Mouse (Mus musculus): ENCODE results near the gene F10. TPM values are rescaled to one million over a fixed set of nuclear protein-coding genes. Genes with fewer than 3 reads are reported as not detected.

Gene F10
- polyA plus RNA-seq, 1 experiment from 2014 or later: 0.61 TPM

DNA sequence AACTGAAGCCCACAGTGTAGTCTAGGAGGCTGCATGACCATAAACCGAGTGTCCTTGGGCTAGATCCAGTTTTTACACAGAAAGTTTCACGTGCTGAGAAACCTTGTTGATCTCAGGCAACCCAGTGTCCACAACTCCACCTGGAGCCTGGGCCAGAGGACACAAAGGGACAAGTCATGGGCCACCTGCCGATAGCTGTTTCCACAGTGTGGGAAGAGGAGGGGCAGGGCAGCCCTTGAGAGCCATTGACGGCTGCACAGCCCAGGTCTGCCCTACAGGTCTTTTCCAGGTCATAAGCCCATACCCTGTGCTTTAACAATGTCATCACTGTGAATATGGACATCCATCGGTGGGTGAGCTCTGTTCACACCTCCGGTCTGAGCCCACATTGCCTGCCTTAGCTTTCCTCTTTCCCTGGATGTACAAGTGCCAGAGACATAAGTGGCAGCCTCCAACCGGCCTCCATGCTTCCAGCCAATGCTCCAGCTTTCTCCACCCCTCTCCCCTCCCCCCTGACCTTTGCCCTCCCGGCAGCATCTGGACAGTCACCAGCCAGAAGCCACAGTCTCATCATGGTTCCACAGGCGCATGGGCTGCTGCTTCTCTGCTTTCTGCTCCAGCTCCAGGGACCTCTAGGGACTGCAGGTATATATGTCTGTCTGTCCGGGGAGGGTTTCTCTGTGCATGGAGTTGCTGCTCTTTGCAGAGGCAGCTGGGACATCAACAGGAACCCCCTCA, 11.5 kb upstream of the F10 start, which contains the start of gene F7:
TSS of gene F7 (plus strand) at position 548 of the 738 bp plus-strand sequence.
- Histone ChIP-seq H3K27me3 (no peaks in the 10 kb centered on the region), H3K4me1 (replicated peaks) (no peaks in the 10 kb centered on the region), H3K4me2 (no peak within 1 kb of the TSS), H3K9me3 (no peaks in the 10 kb centered on the region), H3K4me3 (no peak within 1 kb of the TSS), H3K36me3 (peaks cover 5% of the 10 kb centered on the region), H3K27ac (no peak within 1 kb of the TSS; the same call in 1 of the 2 replicates), H3K9ac (no peak within 1 kb of the TSS)
- no peak for ATAC-seq (ENCODE audit: low FRiP score)
- WGBS: 67% methylated on average over 10 of the region's 10 CpGs

GRCm38 (mm10) chr8:13027615-13028014, 9.5 kb upstream of the F10 start:
- H3K4me1 ChIP-seq (replicated peaks): no peaks in the 10 kb centered on the region
- WGBS: 91% methylated on average over 5 of the region's 5 CpGs
- no peak for ATAC-seq (ENCODE audit: low FRiP score)

DNA sequence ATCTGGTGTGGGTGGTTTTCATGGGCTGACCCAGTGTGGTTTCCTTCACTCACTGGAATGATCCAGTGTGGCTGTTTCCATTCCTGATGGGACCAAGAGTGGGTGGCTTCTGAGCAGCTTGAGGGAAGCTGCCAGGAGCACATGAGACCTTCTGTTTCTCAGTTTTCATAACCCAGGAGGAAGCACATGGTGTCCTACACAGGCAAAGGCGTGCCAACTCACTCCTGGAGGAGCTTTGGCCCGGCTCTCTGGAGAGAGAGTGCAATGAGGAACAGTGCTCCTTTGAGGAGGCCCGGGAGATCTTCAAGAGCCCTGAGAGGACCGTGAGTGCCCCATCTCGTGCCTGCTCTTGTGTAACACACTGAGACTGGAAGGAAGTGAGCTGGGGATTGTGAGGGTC, 8.6 kb upstream of the F10 start:
- Histone ChIP-seq H3K4me2 (no peak overlapping the region), H3K4me1 (replicated peaks) (no peaks in the 10 kb centered on the region), H3K36me3 (no peaks in the 10 kb centered on the region), H3K27me3 (no peaks in the 10 kb centered on the region), H3K4me3 (no peak overlapping the region), H3K9ac (no peak overlapping the region), H3K27ac (no peak overlapping the region), H3K9me3 (no peaks in the 10 kb centered on the region)
- ATAC-seq (ENCODE audit: low FRiP score): no peak
- 88% methylated on average over 5 of the region's 5 CpGs for WGBS

More at GRCm38 (mm10) chr8:13027615-13028014, 9.5 kb upstream of the F10 start:
- no peak overlapping the region for H3K27ac ChIP-seq
- no peaks in the 10 kb centered on the region for H3K27me3 ChIP-seq
- no peak overlapping the region for H3K9ac ChIP-seq
- H3K4me3 ChIP-seq: no peak overlapping the region
- no peaks in the 10 kb centered on the region for H3K9me3 ChIP-seq
- H3K36me3 ChIP-seq: no peaks in the 10 kb centered on the region
- H3K4me2 ChIP-seq: no peak overlapping the region

DNA sequence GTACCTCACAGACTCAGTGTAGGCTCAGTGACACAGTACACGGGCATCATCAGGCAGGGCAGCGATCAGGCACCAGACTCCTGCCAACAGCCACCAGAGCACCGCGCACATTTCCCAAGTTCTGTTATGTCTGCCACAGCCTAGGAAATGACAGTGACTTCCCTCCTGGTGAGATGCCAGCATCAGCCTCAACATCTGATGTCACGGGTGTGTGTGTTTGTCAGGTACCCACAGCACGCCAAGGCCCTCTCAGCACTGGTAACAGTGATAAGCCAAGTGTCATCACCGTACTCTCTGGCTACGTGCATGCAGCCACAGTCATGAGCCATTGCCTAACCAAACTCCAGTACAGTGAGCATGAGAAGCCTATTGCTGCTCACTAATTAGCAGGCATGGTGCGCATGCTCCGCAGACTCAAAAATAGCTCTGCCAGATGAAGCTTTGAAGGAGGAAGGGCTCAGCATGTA, 729 bp upstream of the F10 start:
- Histone ChIP-seq H3K9ac (no peak overlapping the region), H3K4me2 (no peak overlapping the region), H3K9me3 (no peaks in the 10 kb centered on the region), H3K4me3 (no peak overlapping the region), H3K27me3 (no peaks in the 10 kb centered on the region), H3K36me3 (no peaks in the 10 kb centered on the region), H3K27ac (no peak overlapping the region), H3K4me1 (replicated peaks) (0 out of 2 replicates have a peak, but pooled peaks cover 6% of the 10 kb centered on the region)
- no peak for ATAC-seq (ENCODE audit: low FRiP score)
- 89% methylated on average over 10 of the region's 10 CpGs for WGBS

- no peak for ATAC-seq (ENCODE audit: low FRiP score)
- 39% methylated on average over 5 of the region's 5 CpGs for WGBS
- no peak overlapping the region for H3K4me3 ChIP-seq
- H3K27ac ChIP-seq: no peak overlapping the region
- 0 out of 2 replicates have a peak, but pooled peaks cover 6% of the 10 kb centered on the region for H3K4me1 ChIP-seq (replicated peaks)
- H3K9ac ChIP-seq: no peak overlapping the region
- H3K36me3 ChIP-seq: no peaks in the 10 kb centered on the region
- no peaks in the 10 kb centered on the region for H3K27me3 ChIP-seq
- no peaks in the 10 kb centered on the region for H3K9me3 ChIP-seq
- H3K4me2 ChIP-seq: no peak overlapping the region
These were observed 461 bp downstream of the F10 start for GRCm38 (mm10) chr8:13037569-13037968.

DNA sequence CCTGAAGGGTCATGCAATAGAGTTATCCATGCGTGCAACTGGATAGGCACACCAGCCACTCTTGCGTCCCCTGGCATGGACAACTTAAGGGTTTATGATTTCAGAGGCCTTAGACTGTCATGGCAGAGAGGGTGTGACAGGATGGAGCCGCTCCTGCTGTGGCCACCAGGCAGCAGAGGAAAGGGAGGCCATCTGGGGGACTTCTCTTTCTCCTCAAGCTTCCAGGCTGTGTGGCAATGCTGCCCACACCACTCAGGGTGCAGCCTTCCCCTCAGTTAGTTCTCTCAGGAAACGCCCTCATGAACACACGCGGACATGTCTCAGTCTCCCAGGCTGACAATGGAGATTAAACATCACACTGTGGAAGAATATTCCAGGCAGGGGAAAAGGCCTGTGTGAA, 1.9 kb downstream of the F10 start:
- no peaks in the 10 kb centered on the region for H3K9me3 ChIP-seq
- H3K4me1 ChIP-seq (replicated peaks): 0 out of 2 replicates have a peak, but pooled peaks cover 6% of the 10 kb centered on the region
- no peak overlapping the region for H3K4me3 ChIP-seq
- H3K27ac ChIP-seq: no peak overlapping the region
- no peak overlapping the region for H3K4me2 ChIP-seq
- 80% methylated on average over 6 of the region's 6 CpGs for WGBS
- no peak overlapping the region for H3K9ac ChIP-seq
- no peaks in the 10 kb centered on the region for H3K36me3 ChIP-seq
- ATAC-seq (ENCODE audit: low FRiP score): no peak
- no peaks in the 10 kb centered on the region for H3K27me3 ChIP-seq

DNA sequence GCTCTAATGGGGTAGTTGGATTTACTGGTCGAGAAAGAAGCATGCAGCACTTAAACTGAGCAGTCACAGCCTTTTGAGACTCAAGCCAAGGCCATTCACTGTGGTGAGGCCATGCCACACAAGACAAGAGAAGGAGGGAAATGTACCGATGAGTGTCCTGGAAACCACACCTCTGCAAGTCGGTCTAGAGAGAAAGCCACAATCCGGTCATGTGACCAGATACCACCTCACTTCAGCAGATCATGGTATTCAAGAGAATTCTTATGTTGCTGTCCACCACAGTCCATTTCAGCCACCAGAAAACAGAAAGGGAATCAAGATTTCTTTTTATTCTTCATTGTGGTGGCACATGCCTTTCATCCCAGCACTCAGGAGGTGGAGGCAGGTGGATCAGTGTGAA, 4.4 kb downstream of the F10 start:
- Histone ChIP-seq H3K4me2 (no peak overlapping the region), H3K9me3 (no peaks in the 10 kb centered on the region), H3K4me1 (replicated peaks) (0 out of 2 replicates have a peak, but pooled peaks cover 6% of the 10 kb centered on the region), H3K27ac (no peak overlapping the region), H3K36me3 (no peaks in the 10 kb centered on the region), H3K27me3 (no peaks in the 10 kb centered on the region), H3K4me3 (no peak overlapping the region), H3K9ac (no peak overlapping the region)
- ATAC-seq (ENCODE audit: low FRiP score): no peak
- 89% methylated on average over 4 of the region's 4 CpGs for WGBS

DNA sequence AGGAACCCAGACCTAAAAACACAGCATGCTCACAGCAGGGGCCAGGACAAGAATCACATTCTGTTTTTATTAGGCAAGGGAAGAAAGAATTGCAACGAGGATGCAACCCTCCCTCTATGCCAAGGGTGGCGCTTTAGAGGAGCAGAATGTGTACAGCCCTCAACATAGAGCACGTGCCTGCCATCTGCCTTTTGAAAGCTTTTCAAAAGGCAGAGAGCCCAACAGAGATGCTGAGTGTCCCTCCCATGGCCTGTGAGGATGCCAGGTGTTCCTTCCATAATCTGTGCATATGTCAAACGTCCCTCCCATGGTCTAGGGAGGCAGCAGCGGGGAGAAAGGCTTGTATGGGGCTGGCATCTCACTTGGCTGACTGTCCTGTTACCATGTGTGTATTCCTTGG, 10.5 kb downstream of the F10 start:
- Histone ChIP-seq H3K4me2 (no peak overlapping the region), H3K27ac (no peak overlapping the region), H3K4me3 (no peak overlapping the region), H3K4me1 (replicated peaks) (no peaks in the 10 kb centered on the region), H3K27me3 (0 out of 2 replicates have a peak, but pooled peaks cover 3% of the 10 kb centered on the region), H3K9me3 (no peaks in the 10 kb centered on the region), H3K9ac (no peak overlapping the region), H3K36me3 (no peaks in the 10 kb centered on the region)
- no peak for ATAC-seq (ENCODE audit: low FRiP score)
- WGBS: 62% methylated on average over 5 of the region's 5 CpGs

DNA sequence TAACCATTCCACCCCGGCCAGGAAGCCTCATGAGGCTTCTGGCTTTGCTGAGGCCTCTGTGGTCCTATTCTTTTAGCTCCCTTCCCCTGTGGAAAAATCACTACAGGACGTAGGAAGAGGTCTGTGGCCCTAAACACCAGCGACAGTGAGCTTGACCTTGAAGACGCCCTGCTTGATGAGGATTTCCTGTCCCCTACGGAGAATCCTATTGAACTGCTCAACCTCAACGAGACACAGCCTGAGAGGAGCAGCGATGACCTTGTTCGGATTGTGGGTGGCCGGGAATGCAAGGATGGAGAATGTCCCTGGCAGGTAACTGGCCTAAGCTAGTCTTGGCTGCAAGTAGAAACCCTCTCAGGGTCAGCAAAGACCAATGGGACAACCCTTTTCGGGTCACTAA, 13.4 kb downstream of the F10 start:
- H3K27me3 ChIP-seq: 0 out of 2 replicates have a peak, but pooled peaks cover 3% of the 10 kb centered on the region
- no peak overlapping the region for H3K27ac ChIP-seq
- H3K9me3 ChIP-seq: no peaks in the 10 kb centered on the region
- no peak overlapping the region for H3K4me2 ChIP-seq
- no peaks in the 10 kb centered on the region for H3K36me3 ChIP-seq
- ATAC-seq (ENCODE audit: low FRiP score): no peak
- no peak overlapping the region for H3K4me3 ChIP-seq
- H3K9ac ChIP-seq: no peak overlapping the region
- 76% methylated on average over 10 of the region's 10 CpGs for WGBS
- no peaks in the 10 kb centered on the region for H3K4me1 ChIP-seq (replicated peaks)

GRCm38 (mm10) chr8:13057351-13057750, 20.2 kb downstream of the F10 start:
- ATAC-seq (ENCODE audit: low FRiP score): no peak
- 88% methylated on average over 4 of the region's 4 CpGs for WGBS

GRCm38 (mm10) chr8:13060441-13061150, 23.5 kb downstream of the F10 start, which contains the start of gene Proz:
Gene Proz, plus strand, starts transcription at chr8:13060914.
- Histone ChIP-seq H3K9me3 (no peaks in the 10 kb centered on the region), H3K27ac (no peak within 1 kb of the TSS), H3K9ac (no peak within 1 kb of the TSS), H3K36me3 (no peaks in the 10 kb centered on the region), H3K4me2 (no peak within 1 kb of the TSS), H3K4me1 (replicated peaks) (no peaks in the 10 kb centered on the region), H3K27me3 (no peaks in the 10 kb centered on the region), H3K4me3 (no peak within 1 kb of the TSS)
- ATAC-seq (ENCODE audit: low FRiP score): no peak
- 86% methylated on average over 17 of the region's 17 CpGs for WGBS

More at GRCm38 (mm10) chr8:13057351-13057750, 20.2 kb downstream of the F10 start:
- H3K9ac ChIP-seq: no peak overlapping the region
- no peak overlapping the region for H3K4me2 ChIP-seq
- no peak overlapping the region for H3K4me3 ChIP-seq
- H3K27ac ChIP-seq: no peak overlapping the region
- H3K27me3 ChIP-seq: 0 out of 2 replicates have a peak, but pooled peaks cover under 1% of the 10 kb centered on the region
- H3K9me3 ChIP-seq: no peaks in the 10 kb centered on the region
- H3K4me1 ChIP-seq (replicated peaks): no peaks in the 10 kb centered on the region
- H3K36me3 ChIP-seq: no peaks in the 10 kb centered on the region

- WGBS: 85% methylated on average over 16 of the region's 16 CpGs
- H3K9ac ChIP-seq: no peak overlapping the region
- ATAC-seq (ENCODE audit: low FRiP score): no peak
- H3K36me3 ChIP-seq: no peaks in the 10 kb centered on the region
- H3K4me3 ChIP-seq: no peak overlapping the region
- H3K27me3 ChIP-seq: no peaks in the 10 kb centered on the region
- H3K9me3 ChIP-seq: no peaks in the 10 kb centered on the region
- no peaks in the 10 kb centered on the region for H3K4me1 ChIP-seq (replicated peaks)
- no peak overlapping the region for H3K4me2 ChIP-seq
- H3K27ac ChIP-seq: no peak overlapping the region
These were observed 26.0 kb downstream of the F10 start for GRCm38 (mm10) chr8:13063112-13063511.
